Mouse (Mus musculus) embryo, embryonic 10 days (tissue): ENCODE results near the gene Wipf2.

ENCODE experiments used
- DNase-seq: peaks from one replicate; pipeline ENCODE4 v3.0.0-alpha.2; 2015; ENCODE audit warnings: low spot score

Gene Wipf2

DNA sequence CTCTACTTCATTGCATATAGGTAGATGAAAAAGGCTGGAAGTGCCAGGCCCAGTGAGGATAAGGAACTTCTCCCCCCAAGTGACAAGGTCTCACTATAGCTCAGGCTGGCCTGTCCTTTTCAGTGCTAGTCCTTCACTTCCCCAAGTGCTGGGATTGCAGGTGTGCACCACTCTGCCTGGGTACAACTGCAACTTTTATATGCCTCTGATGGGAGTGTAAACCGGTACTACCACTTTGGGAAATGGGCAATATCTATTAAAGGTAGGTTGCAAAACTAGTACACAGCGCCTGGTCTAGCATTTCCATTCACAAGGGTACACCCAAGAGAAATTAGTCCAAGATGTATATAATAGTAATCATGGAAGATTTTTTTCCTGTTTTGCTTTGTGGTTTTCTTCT lies 8.8 kb upstream of the Wipf2 start:
- no peak for DNase-seq

DNA sequence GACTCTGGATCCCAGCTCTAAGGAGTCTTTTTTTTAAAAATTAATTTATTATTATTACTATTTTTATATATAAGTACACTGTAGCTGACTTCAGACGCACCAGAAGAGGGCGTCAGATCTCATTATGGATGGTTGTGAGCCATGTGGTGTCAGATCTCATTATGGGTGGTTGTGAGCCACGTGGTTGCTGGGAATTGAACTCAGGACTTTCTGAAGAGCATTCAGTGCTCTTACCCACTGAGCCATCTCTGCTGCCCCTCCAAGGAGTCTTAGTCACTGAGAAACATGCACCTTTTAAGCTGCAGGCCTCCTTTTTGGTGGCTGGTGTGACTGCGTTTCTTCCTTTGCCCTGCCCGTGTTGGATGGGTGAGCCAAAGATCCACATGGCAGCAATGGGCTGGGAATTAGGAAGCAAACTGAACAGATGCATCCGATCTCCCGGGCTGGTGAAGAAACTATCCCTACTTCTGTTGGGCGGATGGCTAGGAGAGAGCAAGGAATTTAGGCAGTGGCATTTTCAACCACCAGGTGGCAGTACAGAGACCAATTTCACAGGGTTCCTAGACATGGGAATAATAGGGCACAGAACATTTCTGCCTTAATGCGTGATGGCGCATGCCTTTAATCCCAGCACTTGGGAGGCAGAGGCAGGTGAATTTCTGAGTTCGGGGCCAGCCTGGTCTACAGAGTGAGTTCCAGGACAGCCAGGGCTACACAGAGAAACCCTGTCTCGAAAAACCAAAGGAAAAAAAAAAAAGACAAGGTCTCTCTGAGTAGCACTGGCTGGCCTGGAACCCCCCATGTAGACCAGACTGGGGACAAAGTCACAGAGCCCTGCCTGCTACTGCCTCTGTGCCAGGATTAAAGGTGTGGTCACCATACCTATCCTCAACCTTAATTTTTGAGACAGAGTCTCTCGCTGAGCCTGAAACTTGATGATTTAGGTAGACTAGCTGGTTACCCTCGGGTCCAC lies 4.4 kb upstream of the Wipf2 start:
- peak; percentile 91 for DNase-seq

DNA sequence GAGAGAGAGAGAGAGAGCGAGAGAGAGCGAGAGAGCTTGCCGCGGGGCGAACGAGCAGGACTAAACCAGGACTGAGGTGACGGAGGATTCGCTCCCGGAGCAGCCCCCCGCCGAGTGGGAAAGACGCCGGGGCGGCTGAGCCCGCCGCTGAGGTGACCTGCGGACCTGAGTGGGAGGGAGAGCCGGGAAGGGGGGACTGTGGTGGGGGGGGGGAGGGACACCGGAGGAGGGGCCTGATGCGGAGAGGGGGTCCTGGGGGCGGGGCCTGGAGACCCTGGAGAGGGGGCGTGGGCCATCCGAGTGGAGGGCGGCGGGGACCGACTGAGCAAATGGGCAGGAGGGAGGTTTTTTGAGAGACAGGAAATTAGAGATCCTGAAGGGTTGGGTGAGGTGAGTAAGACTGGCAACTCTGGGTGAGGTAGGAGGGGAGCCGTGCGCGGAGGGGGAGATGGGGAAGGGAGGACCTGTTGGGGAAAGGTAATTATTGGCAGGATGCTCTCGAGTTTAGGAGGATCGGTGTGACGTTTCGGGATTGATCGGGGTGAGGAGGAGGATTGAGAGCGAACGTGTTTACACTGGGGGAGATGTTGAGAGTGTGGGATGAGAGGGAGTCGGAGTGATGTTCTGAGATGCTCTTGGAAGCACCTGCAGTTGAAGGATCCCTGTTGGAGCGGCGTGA lies 452 bp downstream of the Wipf2 start:
- DNase-seq: peak; percentile 73

DNA sequence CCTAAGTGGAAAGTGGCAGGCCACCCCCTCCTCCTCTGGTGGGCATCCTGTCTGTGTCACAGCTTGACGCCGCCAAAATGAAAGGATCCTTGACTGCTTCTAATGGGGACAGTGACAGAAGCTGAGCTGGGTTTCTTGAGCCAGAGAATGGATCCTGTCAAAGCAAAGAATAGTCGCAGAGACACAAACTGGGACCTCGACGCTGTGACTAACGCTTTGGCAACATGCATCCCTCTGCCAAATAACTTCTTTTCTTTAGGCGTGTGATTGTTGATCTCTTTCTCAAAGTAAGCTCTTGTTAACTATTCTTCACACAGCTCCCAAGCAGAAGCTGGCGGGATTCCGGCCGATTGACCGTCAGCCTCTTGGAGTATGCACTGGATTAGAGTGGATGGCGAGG lies 3.9 kb downstream of the Wipf2 start:
- peak; percentile 29 for DNase-seq

DNA sequence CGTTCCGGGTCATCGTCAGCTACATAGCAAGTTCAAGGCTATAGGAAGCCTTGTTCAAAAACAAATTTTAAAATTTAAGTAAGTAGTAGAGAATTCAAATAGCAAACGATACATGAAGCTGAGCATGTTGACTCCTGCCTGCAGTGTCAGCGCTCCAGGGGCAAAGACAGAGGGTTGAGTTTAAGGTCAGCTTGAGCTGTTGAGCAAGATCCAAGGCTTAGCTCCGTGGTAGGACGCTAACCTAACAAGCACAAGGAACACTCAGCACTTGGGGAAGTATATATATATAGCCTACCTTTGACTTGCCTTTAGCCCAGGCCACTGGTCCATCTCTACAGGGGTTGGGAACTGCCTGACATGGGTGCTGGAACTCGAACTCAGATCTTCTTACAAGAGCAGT lies 6.5 kb downstream of the Wipf2 start:
- no peak for DNase-seq

DNA sequence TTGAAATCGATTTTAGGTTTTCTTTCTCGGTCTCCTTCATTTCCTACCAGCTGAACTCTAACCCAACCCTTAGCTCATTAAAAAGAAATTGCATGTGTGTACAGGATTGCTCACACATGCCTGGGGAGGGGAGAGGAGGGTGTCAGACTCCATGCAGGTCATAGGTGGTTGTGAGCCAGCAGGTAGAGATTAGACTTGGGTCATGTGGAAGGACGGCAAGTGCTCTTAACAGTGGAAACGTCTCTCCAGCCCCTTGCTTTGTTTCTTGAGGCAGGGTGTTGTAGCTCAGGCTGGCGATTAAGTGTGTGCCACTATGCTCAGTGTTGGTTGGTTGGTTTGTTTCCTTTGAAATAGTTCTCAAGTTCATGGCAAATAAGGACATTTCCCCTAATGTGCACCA lies 7.4 kb downstream of the Wipf2 start:
- no peak for DNase-seq

DNA sequence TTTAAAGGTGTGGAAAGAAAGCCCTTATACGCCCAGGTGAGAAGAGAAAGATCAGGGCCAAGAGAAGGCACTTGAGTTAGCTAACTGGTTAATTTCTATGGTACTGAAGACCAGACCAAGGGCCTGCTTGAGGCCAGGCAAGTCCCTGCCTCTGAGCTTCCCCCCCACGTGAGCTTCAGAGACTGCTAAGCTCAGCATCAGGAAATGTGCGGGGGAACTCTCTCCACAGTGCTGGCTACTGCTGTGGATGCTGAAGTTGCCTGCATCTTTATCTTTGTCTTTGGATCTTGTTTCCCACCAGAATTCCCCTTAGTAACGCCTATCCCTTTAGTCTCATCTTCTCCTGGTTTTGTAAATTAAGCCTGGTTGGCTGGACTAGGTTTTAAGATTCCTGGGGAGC lies 8.0 kb downstream of the Wipf2 start:
- DNase-seq: no peak

DNA sequence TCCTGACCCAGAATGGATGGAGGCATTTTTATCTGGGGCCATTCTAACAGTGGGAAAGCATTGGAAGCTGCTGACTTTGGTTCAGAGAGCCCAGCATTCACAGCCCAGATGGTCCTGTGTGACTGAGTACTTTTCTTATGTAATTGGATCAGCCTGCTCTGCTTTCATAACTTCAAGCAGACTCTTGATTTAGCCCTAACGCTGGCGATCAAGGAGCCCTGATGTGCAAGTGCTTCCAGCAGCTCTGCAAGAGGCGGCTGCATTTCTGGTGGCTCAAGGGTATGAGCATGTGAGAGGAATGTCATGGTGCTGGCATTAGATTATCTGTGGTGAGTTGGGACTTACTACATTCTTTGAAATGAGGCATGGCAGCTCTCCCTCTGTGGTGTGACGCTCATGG lies 8.6 kb downstream of the Wipf2 start:
- no peak for DNase-seq

DNA sequence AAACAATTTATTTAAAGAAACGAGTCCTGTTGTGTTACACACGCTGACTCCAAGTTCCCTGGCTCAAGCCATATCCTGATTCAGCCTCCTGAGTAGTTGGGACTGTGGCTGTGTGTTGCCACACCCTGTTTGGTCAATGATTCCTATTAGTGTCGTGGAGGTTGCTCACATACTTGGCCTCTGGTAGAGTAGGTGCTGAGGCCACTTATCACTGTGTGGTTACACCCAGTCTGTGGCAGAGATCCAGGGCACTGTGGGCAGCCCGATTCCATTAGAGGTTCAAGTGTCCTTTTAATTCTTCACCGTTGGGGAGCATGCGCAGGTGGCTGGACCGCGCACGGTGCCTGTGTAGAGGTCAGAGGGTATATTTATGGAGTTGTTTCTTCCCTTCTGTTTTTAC lies 10.5 kb downstream of the Wipf2 start:
- DNase-seq: no peak

DNA sequence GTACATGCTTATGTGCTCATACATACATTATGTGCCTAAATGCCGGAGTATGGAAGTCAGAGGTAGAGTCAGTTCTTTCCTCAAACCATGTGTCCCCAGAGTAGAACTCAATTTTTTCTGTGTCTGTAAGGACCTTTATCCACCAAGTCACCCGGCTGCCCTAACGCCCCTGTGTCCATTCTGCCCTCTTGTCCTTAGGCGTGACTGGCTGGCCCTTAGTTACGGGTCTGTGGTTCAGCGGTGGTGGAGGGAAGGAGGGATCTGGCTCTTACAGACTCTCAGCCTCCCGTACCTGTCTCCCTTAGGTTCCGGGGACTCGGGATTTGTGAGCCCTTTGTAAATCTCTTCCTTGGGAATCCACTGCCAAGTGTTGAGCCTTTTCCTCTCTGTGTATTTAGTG lies 13.6 kb downstream of the Wipf2 start:
- no peak for DNase-seq

DNA sequence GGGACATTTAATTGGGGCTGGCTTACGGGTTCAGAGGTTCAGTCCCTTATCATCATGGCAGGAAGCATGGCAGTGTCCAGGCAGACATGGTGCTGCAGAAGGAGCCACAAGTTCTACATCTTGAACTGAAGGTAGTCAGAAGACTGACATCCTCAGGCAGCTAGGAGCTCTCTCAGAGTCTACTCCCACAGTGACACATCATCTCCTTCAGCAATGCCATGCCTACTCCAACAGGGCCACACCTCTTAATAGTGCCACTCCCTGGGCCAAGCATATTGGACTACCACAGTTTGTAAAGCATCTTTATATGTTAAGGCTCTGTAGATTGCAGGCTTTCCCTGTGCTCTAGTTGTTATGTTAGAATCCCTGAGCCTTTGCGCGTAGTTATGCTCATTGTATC lies 24.3 kb downstream of the Wipf2 start:
- no peak for DNase-seq

DNA sequence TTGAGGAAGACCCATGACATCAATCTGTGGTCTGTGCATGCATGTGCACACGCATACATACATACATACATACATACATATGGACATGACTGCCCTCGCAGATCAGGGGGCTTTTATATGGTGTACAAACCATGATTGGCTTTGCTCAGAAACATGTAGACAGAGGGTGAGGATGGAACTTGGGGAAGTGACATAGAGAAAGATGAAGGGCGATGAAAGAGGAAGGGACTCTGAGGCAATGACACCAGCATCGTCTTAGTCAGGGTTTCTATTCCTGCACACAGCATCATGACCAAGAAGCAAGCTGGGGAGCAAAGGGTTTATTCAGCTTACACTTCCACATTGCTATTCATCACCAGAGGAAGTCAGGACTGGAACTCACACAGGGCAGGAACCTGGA lies 25.6 kb downstream of the Wipf2 start:
- no peak for DNase-seq

DNA sequence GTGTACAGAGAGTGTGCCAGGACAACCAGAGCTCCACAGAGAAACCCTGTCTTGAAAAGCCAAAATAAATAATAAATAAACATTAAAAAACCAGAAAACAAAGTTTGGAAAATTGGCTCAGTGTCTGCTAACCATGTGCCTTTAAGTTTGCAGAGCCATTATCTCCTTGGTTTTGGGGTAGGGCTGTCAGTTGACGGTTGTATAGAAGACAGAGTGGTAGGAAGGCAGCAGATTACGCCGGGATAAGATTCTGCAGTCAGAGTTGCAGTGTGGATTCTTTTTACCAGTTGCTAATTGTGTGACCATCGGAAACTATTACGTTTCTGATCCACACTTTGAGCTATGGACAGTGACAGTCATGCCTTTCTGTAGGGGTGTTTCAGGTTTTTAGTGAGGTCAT lies 26.5 kb downstream of the Wipf2 start:
- no peak for DNase-seq

DNA sequence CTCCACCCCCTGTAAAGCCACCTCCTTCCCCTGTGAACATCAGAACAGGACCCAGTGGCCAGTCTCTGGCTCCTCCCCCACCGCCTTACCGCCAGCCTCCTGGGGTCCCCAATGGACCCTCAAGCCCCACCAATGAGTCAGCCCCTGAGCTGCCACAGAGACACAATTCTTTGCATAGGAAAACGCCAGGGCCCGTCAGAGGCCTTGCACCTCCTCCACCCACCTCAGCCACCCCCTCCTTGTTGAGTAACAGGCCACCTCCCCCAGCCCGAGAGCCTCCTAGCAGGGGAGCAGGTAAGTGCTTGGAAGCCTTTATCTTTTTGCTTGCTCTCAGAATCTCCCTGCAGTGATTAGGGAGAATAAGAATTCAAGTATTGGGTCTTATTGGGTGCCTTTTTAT lies 29.0 kb downstream of the Wipf2 start:
- DNase-seq: no peak

DNA sequence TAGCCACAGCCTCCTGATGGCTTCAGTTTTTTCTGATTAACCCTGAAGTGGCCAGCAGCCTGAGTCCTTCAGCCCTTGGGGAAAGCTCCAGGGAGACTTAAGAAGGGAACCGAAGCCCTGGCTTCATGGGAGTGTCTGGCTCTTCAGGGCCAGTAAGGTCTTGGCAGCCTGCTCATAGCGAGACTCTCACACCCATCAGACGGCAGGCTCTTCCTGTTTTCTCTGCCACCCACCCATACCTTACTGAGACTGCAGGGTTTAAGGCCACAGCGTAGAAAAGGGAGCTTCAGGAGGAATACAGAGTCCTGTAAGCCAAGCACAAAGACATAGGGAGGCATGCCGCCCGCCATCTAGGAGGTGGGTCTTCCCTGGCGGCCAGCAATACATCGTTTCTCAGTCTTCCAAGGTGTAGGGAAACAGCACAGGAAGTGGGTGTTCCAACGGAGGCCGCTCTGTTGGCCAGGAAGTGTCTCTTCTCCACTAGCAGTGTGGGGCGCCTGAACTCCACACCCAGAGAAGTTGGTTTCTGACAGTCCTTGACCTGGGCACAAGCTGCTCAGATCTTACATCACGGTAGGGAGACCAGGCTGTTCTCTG lies 37.2 kb downstream of the Wipf2 start:
- no peak for DNase-seq

DNA sequence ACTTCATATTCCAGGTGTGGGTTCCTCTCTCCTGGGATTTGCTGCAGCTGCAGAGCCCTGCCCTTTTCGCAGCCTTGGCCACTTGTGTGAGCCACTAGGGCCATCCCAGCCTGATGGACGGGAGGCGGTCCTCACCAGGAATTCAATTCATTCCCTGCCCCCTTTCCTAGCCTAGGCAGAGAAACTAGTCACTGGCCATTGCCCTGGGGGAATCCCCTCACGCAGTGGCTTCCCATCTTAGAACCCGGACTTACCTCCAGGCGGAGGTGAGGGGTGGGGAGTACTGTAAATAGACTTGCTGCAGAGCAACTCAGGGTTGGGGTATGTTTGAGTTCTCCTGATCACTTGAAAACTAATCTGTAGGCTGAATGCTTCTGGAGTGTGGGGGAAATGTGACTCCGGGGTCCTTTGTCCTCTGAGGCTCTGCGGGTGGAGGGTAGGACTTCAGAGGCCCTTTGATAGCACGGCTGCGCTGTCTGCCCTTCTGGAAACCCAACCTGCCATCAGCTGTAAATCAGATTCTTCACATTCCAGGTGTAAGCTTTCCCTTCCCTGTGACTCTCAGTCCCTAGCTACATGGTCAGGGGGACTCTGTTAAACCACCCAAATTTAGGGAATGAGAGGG lies 39.3 kb downstream of the Wipf2 start:
- peak; percentile 89 for DNase-seq

DNA sequence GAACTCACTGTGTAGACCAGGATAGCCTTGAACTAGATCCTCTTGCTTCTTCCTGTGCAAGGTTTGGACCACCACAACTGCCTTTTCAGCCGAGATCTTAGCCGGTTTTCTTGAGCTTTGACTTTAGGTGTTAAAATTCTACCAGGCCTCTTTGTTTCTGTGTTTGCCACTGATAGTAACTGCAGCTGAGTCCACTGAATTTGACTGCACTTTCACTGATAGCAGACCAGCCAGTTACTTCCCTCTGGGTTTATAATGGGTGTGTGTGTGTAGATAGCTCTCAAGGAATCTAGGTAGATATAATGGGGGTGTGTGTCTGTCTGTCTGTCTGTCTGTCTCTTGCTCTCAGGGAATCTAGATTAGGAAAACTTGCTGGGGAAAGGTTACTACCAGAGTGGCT lies 41.1 kb downstream of the Wipf2 start:
- DNase-seq: no peak

DNA sequence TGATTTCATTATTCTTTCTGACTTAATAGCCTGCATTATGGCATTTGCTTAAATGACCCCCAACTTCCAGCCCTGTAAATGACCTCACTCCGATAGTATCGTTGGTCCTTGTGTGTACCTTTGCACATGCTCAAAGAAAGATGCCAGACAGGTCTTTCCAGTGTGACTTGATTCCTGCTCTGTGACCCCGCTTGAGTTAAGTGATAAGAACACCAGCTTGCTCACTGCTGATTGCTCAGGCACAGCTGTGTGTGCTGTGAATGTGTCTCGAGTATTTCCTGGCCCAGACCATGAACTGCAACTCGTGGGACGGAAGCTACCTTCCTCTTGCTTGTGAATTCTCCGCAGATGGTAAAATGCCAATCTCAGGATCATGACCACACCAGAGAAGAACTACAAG lies 41.6 kb downstream of the Wipf2 start:
- peak; percentile 47 for DNase-seq

DNA sequence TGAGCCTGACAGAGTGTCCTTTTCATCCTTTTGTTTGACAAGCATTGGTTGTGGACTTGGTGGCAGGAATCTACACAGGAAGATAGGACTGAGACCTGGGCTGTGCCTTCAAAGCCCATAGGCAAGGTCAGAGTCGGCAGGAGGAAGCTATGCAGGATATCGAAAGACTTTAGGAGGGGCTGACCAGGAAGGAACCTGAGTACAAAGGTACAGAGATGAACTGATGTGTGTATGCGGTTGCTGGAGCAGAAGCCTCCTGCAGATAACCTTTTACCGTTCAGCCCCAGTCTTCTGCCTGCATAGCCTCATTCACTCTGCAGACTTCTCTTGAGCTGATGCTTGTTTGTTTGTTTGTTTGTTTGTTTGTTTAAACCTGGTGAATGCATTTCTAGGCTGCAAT lies 42.1 kb downstream of the Wipf2 start:
- DNase-seq: no peak

DNA sequence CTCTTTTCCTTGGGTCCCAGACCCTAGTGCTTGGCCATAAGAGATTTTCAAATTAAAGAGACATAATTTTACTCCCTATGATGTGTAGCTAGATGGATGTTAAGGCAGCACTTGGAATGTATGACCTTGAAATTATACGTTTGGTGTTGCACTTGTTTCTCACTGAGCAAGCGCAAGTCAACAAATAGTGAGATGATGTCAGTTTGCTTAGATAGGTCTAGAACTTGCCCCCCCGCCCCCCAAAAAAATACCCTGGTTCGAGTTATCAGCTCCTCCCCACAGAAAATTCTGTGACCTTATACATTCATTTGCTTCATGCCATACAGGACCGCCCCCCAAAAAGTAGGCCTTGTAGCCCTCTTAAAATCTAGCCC lies 43.6 kb downstream of the Wipf2 start:
- DNase-seq: no peak

DNA sequence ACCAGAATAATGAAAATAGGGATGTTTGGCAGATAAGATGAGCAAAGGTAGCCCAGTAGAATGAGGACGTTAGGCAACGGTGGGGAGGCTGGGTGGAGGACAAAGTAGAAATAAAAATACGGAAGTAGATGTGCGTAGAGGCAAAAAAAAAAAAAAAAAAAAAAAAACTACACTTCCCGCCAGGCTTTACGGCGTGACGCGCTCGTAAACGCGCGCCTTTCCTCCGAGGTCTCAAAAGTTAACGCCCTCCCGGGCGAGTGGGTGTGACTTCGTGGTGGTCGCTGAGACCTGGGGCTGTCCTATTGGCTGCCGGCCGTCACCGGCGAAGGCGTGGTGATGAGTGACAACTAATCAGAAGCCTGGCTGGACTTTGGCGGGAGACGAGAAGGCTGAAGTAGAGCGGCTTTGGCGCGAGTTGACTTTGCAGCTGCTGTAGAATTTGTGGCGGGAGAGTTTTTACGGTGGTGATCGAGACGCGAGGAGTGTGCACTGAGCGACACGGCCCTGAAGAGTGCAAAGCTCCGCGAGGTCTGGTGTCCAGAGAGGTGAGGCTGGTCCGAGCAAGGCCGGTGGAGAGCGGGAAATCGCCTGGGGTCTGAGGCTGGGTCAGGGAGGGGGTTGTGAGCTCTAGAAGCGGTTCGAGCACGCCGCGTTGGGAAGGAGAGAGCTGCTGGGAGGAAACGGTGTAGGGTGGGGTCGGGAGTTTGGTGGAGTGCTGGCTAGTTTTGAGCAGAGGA lies 44.2 kb downstream of the Wipf2 start, which contains the start of gene Cdc6:
Gene Cdc6, plus strand, starts transcription at position 365 of the 737 bp plus-strand sequence.
- DNase-seq: peak; percentile 100

DNA sequence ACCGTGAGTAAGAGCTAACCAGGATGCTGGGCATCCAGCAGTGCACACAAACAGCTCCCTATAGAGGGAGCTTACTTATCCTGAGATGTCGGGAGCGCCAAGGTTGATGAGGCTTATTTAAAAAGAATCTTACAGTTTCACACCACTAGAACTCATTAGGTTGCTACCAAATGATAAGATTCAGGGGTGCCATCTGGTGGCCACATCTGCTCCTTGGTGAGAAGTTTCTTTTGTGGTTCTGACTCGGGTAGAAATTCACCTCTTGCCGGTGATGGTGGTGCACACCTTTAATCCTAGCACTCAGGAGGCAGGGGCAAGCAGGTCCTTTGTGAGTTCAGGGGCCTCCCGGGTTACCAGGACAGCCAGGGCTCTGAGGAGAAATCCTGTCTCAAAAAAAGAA lies 46.2 kb downstream of the Wipf2 start:
- DNase-seq: peak; percentile 76
